Mouse (Mus musculus) lung, embryonic 14.5 days (tissue): ENCODE results near the gene Gm28510. TPM values are rescaled to one million over a fixed set of nuclear protein-coding genes. Genes with fewer than 3 reads are reported as not detected.
"Not testable (repeated sequence)": the region's sequence is repeated elsewhere in the genome, so short reads cannot be mapped to it uniquely, and the experiment has no call there.

Source experiments
- ATAC-seq: fragments of 200-750 bp; cut with Nextera tagmentation; 2 replicates; pipeline ENCODE4 v1.8.0; 2017; ENCODE audit warnings: mild to moderate bottlenecking, moderate TSS enrichment, moderate library complexity; ENCODE audit not compliant: insufficient read depth
- DNase-seq: peaks from one replicate; pipeline ENCODE4 v3.0.0-alpha.2; 2015
- H3K27ac ChIP-seq: fragments of 300-500 bp; sonication (generic); 2 replicates; pipeline ENCODE4 v1.5.1; 2014; ENCODE audit warnings: low read depth, mild to moderate bottlenecking, moderate library complexity
- H3K27me3 ChIP-seq: fragments of 300-500 bp; sonication (generic); 2 replicates; pipeline ENCODE4 v1.6.1; 2014; ENCODE audit warnings: low read length, control low read depth; ENCODE audit not compliant: insufficient read depth
- H3K36me3 ChIP-seq: fragments of 300-500 bp; sonication (generic); 2 replicates; pipeline ENCODE4 v1.6.1; 2014; ENCODE audit warnings: control low read depth; ENCODE audit not compliant: insufficient read depth
- H3K4me1 ChIP-seq: fragments of 300-500 bp; sonication (generic); 2 replicates; pipeline ENCODE4 v1.6.1; 2014; ENCODE audit warnings: antibody characterized with exemption, control low read depth; ENCODE audit not compliant: insufficient read depth
- H3K4me2 ChIP-seq: fragments of 300-500 bp; sonication (generic); 2 replicates; pipeline ENCODE4 v1.6.1; 2014; ENCODE audit warnings: mild to moderate bottlenecking
- H3K4me3 ChIP-seq: fragments of 300-500 bp; sonication (generic); 2 replicates; pipeline ENCODE4 v1.5.1; 2014; ENCODE audit warnings: low read depth, low read length
- H3K9ac ChIP-seq: fragments of 300-500 bp; sonication (generic); 2 replicates; pipeline ENCODE4 v1.6.1; 2014
- H3K9me3 ChIP-seq: fragments of 300-500 bp; sonication (generic); 2 replicates; pipeline ENCODE4 v1.6.1; 2016; ENCODE audit warnings: low read depth, low read length, control low read depth
- WGBS: fragments of 180-500 bp; shearing (Covaris S2); extraction: QIAGEN DNeasy Blood & Tissue Kit; methylation state at CpG from one replicate; pipeline ENCODE4 v1.1.7; 2014; 5-methylcytosine and 5-hydroxymethylcytosine counted together
- polyA plus RNA-seq: library from polyadenylated mRNA; unstranded; fragments of >200 nt; fragmentation: Nextera tagmentation; extraction: Ambion mirVana; gene quantifications from 2 replicates; pipeline ENCODE4 v1.2.1, GENCODE M21; 2014

Gene Gm28510
- polyA plus RNA-seq, result not detected in 2 replicates

DNA sequence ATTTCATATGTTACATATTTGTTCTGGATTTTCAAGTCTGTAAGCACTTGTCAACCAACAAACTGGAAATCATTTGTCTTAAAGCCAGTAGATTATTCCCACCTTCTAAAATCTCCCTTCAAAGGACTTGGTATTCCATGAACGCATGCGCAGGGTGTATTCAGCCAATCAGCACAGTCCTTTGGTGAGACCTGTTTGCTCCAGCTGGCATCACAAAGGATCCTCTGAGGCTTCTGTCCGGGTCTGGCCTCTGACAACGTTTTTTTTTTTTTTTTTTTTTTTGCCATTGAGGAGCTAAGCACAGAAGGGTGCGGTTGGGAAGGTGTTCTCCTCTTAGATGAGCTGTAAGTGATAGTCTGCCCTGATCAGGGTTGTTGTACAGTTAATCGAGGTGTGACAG lies at the start of gene Gm28510:
Gene Gm28510 (plus strand): TSS at position 301 of the 400 bp plus-strand sequence.
- WGBS, result no CpG with 5 or more reads among the region's 6 CpGs
- not testable (repeated sequence) for DNase-seq, H3K4me2 ChIP-seq, H3K4me1 ChIP-seq, H3K36me3 ChIP-seq, H3K27ac ChIP-seq, ATAC-seq, H3K9ac ChIP-seq, H3K9me3 ChIP-seq, H3K4me3 ChIP-seq, H3K27me3 ChIP-seq

Other genes with a start within 250 kb of the Gm28510 start
- gene Gm20834, start 88.1 kb upstream of the Gm28510 start, polyA plus RNA-seq, result not detected in 2 replicates
- not detected in 2 replicates for gene Gm20737, start 123.3 kb downstream of the Gm28510 start, polyA plus RNA-seq
- not detected in 2 replicates for gene Gm21775, start 140.7 kb downstream of the Gm28510 start, polyA plus RNA-seq
- not detected in 2 replicates for gene Gm21900, start 203.6 kb downstream of the Gm28510 start, polyA plus RNA-seq